Mouse (Mus musculus) liver, adult (tissue): ENCODE data around the gene H60c.

Experiments
- GATA4 ChIP-seq: IDR thresholded peaks from 2 replicates; pipeline ENCODE4 v1.6.1; 2014; ENCODE audit warnings: mild to moderate bottlenecking, low read length; ENCODE audit not compliant: insufficient replicate concordance

H60c gene

DNA sequence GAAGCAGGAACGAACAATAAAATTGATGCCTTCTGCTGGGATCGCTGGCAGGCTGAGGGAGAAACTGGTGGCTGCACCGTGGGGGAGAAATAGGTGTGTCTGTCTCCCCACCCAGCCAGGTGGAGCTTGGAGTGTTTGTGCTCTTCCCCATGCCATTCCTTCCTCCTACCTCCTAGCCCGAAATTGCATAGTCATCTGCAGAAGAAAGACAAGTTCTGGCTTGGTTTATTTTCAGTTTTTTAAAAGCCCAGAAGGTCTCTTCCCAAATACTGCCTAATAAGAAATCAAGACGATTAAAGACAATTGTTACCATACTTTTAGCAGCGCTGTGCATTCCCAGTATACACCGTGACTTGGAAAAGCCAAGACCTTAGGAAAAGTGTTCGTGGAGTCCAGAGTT is at the start of gene H60c:
TSS of gene H60c (minus strand) at position 101 of the 400 bp plus-strand sequence.
- TF ChIP-seq GATA4 = no peak

DNA sequence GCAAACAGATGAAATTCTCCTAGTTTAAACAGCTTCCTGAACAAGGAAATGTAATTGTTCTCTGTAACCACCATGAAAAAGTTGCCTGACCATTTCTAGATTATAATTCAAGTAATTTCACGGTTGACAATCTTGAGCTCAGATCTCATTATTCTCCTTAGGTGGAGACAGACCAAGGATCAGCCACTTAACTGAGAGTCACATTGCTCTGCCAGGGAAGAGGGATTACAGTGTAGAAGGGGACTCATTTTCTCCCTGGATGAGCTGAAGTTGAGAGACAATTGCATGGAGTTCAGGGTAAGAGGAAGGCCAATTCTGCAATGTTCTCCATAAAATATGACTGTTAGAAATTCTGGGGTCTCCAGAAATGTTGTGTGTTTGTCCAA is 41.2 kb upstream of the H60c start:
- no peak for TF ChIP-seq GATA4

DNA sequence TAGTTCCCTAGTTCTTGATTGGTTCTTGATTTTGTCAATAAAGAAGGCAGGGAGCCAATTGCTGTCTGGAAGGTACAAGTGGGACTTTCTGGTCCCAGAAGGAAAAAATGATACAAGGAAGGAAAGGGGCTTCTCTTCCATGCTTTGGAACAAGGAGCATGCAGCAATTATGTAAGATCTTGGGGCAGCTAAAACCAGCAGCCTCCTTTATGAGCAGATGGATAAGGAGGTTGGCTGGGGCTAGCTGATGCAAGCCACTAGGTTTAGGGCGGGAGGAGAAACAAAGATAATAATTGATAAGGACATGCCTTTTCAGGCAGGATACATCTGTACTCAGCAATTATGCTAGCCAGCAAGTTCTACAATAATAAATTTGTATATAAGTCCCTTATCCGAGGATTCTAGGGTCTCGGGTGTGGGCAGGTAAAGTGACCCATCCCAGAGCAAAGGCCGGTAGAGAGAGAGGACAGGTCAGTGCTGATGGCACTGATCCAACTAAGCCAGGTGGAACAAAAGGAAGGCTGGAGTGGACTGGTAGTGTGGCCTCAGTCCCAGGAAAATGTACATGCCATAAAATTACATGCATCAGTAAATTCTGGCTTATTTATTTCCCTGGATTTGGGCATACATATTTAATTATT is 40.7 kb upstream of the H60c start:
- TF ChIP-seq GATA4 = no peak

DNA sequence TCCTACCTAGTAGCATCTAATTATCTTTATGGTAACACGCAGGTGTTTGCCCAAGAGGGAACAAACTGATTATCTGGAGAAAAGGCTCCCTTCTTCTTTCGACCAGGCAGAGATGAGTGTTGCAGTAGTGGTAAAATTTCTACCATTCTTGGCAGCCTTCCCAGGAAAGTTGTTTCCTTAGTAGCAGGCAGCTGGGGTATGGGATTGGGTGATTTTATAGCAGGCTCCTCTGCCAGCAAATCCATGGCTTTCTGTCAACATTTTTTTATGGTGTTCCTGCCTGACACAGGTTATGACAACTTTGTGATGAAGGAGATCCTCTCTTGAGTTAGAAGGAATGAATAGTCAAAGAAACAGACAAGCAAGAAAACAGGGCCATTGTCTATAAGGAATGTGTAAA is 40.2 kb upstream of the H60c start:
- TF ChIP-seq GATA4 = no peak

DNA sequence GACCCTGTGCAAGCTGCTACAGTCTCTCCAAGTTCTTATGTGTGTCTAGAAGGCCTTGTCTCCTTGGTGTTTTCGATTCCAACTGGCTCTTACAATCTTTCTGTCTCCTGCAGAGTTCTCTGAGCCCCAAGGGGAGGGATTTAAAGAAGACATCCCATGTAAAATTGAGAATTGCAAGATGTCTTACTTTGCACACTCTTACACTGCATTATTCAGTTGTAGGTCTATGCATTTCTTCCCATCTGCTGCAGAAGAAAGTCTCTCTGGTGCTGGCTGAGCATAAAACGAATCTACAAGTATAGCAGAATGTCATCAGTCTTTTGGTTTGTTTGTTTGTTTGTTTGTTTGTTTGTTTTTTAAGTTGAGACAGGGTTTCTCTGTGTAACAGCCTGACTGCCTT is 26.4 kb upstream of the H60c start:
- TF ChIP-seq GATA4 = no peak

DNA sequence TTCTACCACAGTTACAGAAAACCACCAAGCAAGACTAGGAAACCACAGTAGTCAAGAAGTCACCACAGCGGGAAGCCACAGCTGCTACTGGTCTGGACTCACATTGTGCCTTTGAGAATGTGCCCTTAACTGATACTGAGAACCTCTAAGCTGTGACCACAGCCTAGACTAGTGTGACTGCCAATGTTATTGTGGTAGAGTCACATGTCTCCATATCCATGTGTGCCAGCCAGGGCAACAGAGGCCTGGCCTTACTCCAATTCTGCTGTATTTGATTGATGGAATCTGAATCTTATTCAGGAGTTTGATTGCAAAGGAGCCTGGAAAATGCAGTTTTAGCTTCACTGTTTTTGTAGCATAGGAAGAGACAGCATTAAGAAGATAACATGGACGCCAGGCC is 13.5 kb upstream of the H60c start:
- TF ChIP-seq GATA4 = no peak

DNA sequence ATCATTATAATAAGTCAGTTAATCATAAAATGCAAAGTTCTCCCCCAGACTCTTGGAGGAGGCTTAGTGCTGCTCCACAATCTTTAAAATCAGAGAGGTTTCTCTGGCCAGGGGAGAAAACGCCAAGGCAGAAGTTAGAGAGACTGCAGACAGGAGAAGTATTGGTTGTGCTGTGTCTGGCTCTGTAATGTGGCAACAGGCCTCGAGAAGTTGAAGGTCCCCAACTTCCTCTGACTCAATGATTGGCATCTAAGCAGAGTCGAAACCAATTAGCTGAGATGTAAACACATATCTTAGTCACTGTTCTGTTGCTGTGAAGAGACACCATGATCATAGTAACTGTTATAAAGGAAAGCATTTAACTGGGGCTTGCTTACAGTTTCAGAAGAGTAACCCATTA is 6.5 kb upstream of the H60c start:
- TF ChIP-seq GATA4 = no peak

DNA sequence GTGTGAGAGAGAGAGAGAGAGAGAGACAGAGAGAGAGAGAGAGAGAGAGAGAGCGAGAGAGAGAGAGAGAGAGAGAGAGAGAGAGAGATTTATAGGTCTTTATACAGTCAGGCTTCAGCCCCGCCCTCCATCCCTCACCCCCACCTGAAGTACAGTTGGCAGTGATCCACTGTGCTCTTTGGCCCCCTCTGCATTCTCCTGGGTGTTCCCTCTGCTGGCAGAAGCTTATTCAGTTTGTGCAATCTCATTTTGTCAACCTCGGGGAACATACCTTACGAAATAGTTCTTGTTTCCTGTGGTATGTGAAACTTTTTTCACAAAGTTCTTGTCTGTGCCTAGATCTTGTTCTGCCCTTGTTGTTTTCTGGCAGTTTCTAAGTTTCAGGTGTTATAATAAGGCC is 3.5 kb upstream of the H60c start:
- TF ChIP-seq GATA4 = no peak

DNA sequence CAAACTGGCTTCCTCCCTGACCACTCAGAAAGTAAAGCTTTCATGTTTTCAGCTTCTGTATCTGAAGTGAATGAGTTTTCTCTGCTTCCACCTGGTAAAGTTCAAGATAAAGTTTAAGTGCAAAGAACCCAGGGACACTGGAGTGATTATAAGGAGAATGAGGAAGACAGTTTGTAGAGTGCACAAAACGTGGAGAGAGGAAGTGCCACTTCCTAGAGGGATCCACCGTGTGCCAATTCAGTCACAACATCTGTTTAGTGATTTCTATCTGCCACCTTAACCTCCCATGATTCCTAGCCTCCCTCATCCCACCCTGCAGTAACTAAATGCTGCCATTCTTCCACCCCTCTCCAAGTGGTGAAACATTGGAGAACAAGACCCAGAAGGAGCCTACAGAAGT is 842 bp downstream of the H60c start:
- no peak for TF ChIP-seq GATA4

DNA sequence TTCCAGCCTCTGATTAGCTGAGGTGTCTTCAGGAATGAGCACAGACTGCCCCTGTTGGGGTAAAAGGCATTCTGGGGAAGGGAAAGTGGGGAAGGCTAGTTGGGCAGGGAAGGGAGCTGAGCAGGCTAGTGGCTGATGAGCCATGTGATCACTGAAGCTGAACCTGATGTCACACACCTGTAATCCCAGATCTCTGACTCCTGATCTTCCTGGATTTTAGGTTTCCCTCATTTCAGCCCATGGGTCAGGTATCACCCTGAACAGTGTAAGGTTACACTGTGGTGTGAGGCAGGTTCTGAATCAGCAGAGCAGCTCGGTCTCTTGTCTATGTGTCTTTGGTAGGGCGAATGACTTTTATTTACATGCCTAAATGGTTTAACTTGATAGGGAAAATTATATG is 4.8 kb downstream of the H60c start:
- no peak for TF ChIP-seq GATA4

DNA sequence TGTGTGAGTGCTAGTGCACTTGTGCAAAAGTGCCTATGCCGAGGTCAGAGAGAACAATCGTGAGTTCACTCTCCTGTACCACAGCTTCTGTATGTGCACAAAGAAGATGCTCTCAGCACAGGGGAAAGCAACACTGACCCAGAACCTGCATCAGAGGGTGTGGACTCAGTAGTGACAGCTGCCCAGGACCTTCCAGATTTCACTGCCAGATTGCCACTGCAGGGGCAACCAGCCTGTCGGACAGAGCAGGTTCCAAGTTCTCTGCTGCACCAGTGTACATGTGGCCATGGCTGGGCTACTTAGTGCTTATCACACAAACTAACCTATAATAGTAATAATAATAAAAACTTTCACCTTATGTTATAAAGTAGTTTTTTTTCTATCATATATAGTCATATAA is 10.2 kb downstream of the H60c start:
- no peak for TF ChIP-seq GATA4

DNA sequence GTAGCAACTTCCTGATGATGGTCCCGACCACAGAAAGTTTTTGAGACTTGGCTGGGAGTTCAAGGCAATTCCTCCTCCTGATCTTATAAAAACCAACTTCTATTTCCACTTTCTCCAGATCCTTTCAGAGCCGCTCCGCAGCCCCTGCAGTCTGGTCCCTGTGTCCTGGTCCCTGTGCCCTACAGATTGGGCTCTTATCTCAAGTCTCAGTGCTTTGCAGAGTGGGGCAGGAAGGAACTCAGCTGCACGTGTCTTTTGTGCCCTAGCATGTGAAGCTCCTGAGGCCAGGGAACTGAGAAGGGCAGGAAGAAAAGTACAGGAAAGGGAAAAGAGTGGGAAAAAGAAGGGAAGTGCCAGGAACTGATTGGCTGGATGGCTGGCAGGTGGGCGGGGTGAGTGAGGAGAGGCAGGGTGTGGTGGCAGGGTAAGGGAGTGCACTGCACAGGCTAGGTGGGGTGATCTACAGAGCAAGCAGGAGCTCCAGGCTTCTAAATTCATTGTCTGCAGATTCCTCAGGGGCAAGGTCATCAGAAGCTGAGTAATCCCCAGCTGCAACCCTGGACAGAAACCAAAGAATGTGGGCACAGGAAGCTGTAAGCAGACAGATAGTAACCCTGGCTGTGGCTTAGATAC is 30.8 kb downstream of the H60c start:
- no peak for TF ChIP-seq GATA4

DNA sequence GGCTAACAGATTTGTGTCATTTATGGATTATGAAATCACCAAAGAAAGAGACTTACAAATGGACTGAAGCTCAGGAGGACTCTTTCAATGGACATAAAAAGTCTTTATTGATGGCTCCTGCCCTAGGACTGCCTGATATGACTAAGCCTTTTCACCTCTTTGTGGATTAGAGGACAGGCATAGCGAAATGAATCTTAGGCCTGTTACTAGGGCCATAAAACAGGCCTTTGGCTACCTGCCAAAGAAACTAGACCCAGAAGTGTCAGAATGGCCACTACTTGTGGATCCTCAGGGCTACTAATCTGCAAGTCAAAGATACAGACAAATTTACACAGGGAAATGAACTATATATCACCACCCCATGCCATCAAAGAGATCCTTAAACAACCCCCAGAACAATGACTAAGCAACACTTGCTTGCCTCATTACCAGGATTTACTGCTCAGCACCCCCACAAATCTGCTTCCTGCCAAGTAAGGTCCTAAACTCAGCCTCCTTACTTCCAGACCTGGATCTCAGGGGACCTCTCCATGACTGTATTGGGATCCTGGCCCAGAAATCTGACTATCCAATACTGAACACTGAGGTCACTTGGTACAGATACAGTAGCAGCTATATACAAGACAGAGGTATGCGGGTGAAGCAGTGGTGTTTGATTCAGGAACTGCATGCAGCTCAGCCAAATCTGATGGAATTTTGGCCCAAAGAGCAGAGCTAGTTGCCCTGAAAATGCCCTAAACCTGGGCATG is 39.0 kb downstream of the H60c start:
- no peak for TF ChIP-seq GATA4
